Mouse (Mus musculus) testis, adult 2 months (tissue): ENCODE data around the gene Cfap65.

ENCODE experiments used
- CTCF ChIP-seq: fragments of 200-500 bp; IDR thresholded peaks from 2 replicates; pipeline ENCODE4 v1.5.1; 2012; ENCODE audit warnings: low read depth, mild to moderate bottlenecking, inconsistent platforms, low read length, moderate library complexity; ENCODE audit not compliant: control insufficient read depth, insufficient read depth, insufficient replicate concordance
- POLR2A ChIP-seq: fragments of 200-500 bp; IDR thresholded peaks from 2 replicates; pipeline ENCODE4 v1.6.1; 2012; ENCODE audit warnings: low read depth, mild to moderate bottlenecking, inconsistent platforms, low read length, moderate library complexity; ENCODE audit not compliant: control insufficient read depth

GRCm38 (mm10) chr1:74977001-74977400 is 41.6 kb upstream of the Cfap65 start:
- TF ChIP-seq POLR2A, result no peak
- no peak for TF ChIP-seq CTCF
